Mouse (Mus musculus) liver, adult 2 months (tissue): ENCODE results near the gene Med15.

Source experiments
- CTCF ChIP-seq: fragments of 200-500 bp; IDR thresholded peaks from 2 replicates; pipeline ENCODE4 v1.5.1; 2011; ENCODE audit warnings: low read depth, low read length, control low read depth
- POLR2A ChIP-seq: fragments of 200-500 bp; IDR thresholded peaks from 2 replicates; pipeline ENCODE4 v1.6.1; 2011; ENCODE audit warnings: low read length, control low read depth; ENCODE audit not compliant: insufficient read depth; ENCODE audit errors: extremely low read depth

DNA sequence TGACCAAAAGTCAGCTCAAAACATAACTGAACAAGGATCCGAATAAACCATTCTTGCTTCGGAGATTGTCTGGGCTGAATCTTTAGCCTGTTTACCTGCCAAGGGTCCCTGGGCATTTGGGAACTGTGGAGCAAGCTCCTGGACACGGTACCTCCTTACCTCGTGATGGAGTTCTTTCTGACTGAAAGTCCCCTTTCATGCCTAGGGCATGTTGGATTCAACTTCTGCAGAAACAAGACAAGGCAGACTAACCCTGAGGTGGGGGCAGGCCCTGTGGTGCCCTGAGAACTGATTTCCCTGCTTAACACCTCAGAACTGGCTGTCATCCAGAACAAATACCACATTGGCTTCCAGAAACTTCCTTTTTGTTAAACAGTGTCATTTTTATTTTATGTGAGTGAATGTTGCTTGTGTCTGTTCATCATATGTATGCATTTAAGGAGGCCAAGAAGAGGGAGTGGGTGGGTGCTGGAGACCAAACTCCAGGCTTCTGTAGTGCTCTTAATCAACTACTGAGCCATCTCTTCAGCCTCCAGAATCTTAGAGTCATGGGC, 89.2 kb downstream of the Med15 start:
- TF ChIP-seq POLR2A (no peak), CTCF (no peak)
